Mouse (Mus musculus): ENCODE measurements around the gene Tbrg4.

Gene Tbrg4

DNA sequence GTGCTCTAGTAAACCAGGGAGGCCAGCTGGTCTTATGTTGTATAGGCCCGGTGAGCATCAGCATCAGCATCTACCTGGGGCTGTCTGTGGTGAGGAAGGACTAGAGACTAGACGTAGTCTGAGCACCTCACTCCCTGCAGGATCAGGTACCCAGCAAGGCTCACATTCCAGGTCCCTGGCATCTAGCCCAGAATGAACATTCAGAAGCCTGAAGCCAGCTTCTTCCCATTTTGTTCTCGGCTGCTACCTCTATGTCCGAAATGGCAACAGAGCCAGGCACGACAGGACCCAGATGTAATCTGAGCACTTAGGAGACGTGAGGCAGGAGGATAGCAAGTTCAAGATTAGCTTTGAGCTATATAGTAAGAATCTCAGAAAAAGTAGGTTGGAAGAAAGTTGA, 31.0 kb downstream of the Tbrg4 start:
- intact Hi-C loops (cut with DNase I) = no loop called here

DNA sequence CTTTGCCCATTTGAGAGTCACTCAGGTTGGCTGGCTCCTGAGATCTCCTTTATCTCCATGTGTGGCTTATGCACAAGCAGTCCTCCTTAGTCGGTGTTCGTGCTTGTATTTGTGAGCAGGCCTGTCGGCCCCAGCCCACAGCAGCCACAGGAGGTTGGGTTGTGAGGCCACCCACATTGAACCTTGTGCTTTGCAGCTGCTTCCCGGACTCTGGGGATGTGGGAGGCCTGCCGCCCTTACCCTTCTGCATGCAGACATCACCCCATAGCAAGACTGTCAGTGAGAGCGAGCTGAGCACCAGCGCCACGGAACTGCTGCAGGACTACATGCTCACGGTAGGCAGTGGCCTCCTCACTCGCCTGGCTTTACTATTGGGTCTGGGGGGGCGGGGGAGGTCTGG, 32.5 kb downstream of the Tbrg4 start:
- intact Hi-C loops (cut with DNase I) = no loop called here

DNA sequence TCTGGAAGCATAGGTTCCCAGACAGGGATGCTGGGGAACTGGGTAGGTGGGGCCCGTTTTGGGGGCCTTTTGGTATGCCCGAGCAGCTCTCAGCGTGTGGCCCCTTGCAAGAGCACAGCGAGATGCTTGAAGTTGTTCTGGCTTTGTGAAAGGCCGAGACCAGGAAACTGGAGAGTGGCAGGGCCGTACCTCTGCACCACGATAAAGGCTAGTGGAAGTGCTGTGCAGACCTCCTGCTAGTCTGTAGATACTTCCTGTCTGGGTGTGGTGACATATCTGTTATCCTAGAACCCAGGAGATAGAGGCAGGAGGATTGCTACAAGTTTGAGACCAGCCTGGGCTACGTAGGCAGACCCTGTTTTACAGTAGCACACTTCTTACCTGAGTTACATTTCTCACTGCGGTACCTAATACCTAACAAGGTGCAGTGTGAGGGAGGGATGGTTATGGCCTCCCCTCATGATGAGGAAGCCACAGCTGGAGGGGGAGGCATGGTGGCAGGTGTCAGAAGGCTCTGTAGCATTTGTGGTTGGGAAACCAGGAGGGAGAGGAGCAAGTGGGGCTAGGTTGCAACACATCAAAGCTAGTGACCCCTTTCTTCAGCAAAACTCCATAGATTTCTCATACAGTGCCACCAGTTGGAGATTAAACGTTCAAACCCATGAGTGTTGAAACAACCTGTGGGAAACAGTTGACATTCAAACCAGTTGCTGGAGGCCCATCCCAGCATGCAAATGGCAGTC, 34.8 kb downstream of the Tbrg4 start:
- intact Hi-C loops (cut with DNase I) = no loop called here

DNA sequence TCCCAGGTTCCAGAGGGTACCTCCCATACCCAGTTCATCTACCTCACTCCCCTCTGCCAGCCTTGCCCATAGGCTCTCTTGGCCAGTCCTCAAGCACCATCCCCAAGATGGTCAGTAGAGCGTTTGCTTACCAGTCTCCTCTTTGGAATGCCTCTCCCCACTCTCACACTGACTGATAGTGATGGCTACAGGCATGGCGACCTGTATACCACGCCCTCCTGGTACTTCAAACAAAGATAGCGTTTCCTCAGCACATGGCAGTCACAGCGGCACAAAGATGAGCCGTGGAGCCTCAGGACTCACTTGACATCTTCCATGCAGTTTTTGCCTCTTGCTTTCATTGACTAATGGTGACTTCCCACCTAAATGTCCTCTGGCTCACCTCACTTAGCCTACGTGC, 36.0 kb downstream of the Tbrg4 start:
- intact Hi-C loops (cut with DNase I) = no loop called here

DNA sequence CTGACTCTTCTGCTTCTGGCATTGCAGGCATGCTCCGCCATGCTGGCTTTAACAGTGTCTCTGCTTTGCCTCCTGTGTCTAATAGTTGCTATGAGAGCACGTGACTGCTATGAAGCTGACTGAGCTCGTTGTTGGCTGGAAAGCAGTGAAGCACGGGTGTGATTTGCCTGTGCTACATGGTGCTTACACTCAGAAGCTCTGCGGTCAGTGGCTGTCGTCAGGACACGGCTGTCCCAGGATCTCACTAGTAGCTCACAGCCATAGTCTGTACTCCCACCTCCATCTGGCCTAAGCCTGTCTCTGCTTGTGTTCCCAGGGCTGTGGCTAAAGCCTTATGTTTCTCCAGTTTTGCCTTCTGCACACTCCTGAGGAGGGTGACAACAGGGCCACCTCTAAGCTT, 37.6 kb downstream of the Tbrg4 start:
- intact Hi-C loops (cut with DNase I) = no loop called here

DNA sequence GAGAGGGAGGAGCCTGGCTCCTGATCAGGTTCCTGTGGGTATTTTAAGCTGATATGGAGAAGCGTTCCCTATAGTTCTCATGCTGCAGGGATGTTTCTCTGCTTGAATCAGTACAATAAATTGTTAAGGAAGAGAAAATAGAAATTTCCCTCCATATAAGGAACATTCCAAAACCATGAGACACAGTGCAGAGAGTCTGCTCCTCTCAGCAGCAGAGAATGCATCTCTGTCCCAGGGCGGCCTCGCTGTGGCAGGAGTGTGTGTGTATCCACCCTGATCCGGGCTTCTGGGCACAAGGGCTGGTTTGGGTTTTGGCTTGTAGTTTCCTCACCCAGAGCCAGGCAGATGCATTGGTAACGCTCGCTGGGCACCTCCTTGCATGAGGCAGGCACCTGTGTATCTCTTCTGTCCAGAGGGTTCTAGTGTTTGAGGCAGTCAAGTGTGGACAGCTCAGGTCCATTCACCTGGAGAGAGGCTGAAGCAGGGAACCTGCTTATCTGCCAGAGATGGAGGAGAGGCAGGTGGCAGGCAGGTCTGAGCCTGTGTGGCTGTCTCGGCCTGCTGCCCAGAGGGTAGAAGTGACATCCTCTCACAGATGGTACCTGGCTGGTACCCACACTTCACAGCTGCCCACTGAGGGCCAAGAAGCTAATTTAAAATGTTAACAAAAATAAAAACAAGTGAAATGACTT, 38.5 kb downstream of the Tbrg4 start:
- intact Hi-C loops (cut with DNase I) = no loop called here

DNA sequence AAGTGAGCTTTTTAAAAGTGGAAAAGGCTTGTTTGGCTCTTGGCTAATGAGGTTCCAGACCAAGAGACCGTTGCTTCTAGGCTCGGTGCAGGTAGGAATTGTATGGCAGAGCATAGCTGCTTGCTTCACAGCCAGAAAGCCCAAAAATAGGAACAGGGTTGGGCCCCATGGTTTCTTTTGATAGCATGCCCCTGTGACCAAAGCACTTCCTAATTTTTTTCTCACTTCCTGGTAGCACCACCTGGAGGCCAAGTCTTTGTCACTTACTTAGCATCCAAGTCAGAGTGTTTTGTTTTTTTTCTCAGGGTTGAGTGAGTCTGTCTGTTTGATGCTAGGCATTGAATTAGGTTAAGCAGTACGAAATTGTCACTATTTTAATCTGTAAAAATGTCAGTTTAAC, 39.2 kb downstream of the Tbrg4 start:
- intact Hi-C loops (cut with DNase I) = no loop called here

DNA sequence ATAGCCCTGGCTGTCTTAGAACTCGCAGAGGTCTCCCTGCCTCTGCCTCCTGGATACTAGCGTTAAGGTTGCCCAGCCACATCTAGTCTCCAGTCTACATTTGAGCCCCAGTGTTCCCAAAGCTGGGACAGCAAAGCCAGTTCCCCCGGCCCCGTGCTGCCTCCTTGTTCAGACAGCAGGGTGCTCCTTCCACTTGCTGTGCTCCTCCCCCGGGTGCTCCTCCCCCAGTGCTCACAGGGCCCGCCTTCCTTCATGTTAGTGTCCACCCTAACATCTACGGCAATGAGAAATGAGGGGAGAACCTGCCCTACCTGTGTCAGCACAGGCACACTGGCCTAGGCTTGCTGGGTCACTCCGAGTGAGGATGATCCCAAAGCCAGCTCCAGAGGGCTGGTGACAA, 40.1 kb downstream of the Tbrg4 start:
- intact Hi-C loops (cut with DNase I) = no loop called here

DNA sequence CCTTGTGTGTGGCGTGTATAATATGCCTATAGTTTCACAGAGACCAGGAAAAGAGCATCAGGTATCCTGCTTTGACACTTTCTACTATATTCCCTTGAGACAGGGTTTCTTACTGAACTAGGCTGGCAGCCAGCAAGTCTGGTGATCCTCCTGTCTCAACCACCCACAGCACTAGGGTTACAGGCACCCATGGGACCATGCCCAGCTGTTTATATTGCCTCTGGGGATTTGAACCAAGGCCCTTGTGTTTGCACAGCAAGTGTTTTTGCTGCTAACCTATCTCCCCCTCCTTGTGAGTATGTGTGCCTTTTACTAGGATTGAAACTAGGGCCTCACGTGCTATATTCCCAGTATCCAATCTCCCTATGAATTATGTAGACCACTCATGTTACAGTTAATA, 44.3 kb downstream of the Tbrg4 start:
- intact Hi-C loops (cut with DNase I) = no loop called here

DNA sequence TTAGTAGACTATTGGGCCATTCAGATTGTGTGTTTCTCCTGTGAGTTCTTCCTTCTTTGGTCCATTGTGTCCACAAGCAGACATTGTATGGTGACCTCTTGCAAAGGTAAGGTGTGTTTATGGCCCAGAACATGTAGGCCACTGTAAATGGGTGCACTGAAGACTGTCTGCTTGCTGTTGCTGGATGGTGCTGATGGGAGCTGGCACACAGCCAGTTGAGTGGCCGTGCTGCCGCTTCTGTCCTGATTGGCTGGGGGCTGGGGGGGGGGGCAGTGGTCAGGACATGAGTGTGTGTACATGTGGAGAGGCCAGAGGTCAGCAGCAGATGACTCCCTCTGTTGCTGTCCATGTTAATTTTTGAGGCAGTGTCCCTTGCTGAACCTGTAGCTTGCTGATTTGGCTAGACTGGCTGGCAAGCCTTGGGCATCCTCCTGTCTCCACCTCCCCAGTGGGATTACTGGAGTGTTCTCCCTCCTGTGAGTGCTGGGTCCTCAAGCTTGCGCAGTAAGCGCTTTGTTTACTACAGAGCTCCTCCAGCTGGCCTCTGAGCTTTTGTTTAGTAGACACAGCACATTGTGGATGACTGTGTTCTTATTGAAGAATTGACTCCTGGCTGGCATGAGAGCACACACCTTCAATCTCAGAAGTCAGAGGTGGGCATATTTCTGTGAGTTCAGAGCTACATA, 45.7 kb downstream of the Tbrg4 start:
- intact Hi-C loops (cut with DNase I) = no loop called here

DNA sequence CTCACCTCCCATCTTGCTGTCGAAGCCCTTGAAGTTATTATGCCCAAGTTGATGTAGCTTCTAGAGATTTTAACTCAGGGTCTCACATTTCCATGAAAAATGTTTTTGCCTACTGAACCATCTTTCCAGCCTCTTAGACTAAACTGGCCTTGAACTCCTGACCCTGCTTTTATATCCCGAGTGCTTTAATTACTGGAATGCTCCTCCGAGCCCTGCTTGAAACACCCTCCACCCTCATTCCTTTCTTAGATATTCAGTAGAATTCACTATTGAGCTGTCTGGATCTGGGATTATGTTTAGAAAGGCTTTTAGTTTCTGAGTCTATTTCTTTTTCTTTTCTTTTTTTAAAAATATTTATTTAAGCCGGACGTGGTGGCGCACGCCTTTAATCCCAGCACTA, 46.5 kb downstream of the Tbrg4 start:
- intact Hi-C loops (cut with DNase I) = no loop called here

DNA sequence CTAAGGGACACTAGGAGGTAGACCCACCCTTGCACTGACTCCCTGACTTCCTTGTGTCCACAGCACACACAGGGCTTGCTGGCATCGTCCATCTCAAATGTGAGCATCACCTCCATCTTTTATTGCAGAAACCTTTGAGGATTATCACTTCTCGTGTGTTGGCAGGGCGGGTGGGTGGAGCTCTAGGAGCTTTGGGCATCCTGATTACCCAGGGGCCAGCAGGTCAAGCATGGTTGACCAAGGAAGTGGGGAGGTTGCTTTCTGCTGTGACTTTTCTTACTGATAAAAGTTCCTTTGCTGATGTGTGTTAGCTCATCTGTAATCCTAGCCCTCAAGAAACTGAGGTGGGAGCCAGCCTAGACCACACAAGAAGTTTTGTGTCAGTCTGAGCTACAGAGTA, 49.7 kb downstream of the Tbrg4 start:
- intact Hi-C loops (cut with DNase I) = no loop called here

DNA sequence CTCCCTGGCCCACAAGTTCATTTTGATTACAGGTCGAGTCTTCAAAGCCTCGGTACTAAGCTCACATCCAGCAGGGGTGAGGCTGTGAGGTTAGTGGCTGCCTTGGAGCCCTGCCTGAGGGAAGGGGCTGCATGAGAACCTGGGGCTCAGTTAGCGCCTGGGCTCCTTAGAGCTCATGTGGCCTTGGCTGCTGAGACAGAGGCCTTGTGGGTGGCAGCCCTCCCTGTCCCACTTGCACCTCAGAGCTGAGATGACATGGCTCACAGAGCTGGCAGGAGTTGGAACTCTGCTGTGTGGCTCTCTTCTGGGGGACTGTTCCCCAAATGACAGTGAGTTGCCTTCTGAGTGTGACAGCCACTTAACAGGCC, 56.5 kb downstream of the Tbrg4 start:
- intact Hi-C loops (cut with DNase I) = no loop called here

DNA sequence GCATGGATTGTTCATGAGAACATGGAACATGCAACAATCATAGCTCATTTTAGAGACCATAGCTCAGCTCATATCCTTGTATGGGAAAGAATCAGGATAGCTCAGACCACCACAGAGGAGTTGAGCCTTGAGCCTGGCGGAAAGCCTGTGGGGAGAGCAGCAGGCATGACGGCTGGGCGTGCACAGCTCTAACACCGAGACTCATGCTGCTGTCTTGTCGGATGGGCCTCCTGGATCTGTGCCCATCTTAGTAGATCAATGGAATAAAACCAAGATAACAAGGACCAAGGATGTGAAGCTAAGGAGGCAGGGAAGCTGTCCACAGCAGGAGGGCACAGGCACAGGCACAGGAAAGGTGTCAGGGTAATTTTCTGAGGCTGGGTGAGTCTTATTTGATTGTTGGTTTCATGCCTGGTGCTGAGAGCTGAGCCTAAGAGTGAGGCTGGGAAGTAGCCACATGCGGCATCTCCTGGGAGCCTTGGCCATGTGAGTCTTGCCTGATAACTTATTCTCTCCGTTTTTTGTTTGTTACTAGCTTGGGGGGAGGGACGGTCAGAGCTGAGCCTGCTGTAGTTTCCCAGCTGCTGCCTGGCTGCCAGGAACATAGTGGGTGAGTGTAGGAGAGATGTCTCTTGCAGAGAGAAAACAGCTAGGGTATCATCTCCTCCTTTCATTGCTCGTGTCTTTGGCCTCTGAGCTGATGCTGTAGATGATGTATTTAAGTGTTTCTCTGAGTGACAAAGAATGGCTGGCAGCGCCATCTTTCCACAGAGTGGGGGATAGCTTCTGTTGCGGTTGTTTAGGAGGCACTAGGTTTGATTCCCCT, 57.1 kb downstream of the Tbrg4 start:
- intact Hi-C loops (cut with DNase I) = no loop called here

DNA sequence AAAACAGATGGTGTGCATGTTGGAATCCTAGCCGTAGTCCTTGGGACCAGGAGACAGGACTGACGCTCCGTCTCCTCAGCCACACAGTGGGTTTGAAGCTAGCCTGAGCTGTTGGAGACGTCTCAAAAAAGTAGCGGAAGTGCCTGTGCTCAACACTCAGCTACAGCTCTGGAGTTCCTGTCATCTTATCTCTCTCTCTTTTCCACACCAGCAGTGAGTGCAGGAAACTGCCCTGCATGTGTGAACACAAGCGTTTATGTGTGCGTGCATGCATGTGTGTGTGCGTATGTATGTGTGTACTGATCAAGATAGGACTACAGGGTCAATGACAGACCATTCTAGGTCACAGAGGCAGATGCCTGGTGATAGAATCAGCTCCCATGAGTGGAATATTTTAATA, 57.9 kb downstream of the Tbrg4 start:
- intact Hi-C loops (cut with DNase I) = no loop called here

DNA sequence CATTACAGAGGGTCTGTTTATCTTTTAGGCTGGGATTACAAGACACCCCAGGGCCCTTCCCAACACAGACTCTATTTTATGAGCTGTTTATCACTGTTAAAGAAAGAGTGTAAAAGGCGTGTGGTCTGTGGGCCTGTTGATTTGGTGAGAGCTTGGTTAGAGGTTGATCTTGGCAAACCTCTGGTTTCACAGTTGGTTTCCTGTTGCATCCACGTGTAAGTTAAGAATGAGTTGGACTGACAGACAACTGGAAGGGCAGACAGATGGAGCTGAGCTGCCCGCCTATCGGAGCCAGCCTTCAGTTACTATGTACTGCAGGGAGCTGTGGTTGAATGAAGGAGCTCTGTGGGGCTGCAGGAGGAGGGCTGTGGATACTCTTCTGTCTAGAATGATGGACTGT, 59.4 kb downstream of the Tbrg4 start:
- intact Hi-C loops (cut with DNase I) = no loop called here
